Mouse (Mus musculus): ENCODE measurements around the gene Cers3. TPM values are rescaled to one million over a fixed set of nuclear protein-coding genes. Genes with fewer than 3 reads are reported as not detected.

Gene Cers3
- total RNA-seq, 2 experiments from 2014 or later: 0.30 to 0.49 TPM

GRCm38 (mm10) chr7:66779411-66779810 is 36.1 kb downstream of the Cers3 start:
- peak in 1 of 2 experiments; percentile 14 for DNase-seq (ENCODE audit: extremely low spot score in 1 of 2, low spot score in 1 of 2)

- DNase-seq (ENCODE audit: extremely low spot score in 1 of 2, low spot score in 1 of 2): no peak
Observed at GRCm38 (mm10) chr7:66779944-66780942, 36.9 kb downstream of the Cers3 start.

GRCm38 (mm10) chr7:66786476-66786875 is 43.2 kb downstream of the Cers3 start:
- DNase-seq (ENCODE audit: extremely low spot score in 1 of 2, low spot score in 1 of 2): no peak

GRCm38 (mm10) chr7:66787816-66788215 is 44.5 kb downstream of the Cers3 start:
- DNase-seq (ENCODE audit: extremely low spot score in 1 of 2, low spot score in 1 of 2): no peak

GRCm38 (mm10) chr7:66789860-66790748 is 46.8 kb downstream of the Cers3 start:
- no peak for DNase-seq (ENCODE audit: extremely low spot score in 1 of 2, low spot score in 1 of 2)

- no peak for DNase-seq (ENCODE audit: extremely low spot score in 1 of 2, low spot score in 1 of 2)
Observed at GRCm38 (mm10) chr7:66791022-66791421, 47.7 kb downstream of the Cers3 start.

GRCm38 (mm10) chr7:66796909-66797308 is 53.6 kb downstream of the Cers3 start:
- DNase-seq (ENCODE audit: extremely low spot score in 1 of 2, low spot score in 1 of 2): no peak

GRCm38 (mm10) chr7:66797345-66797744 is 54.0 kb downstream of the Cers3 start:
- no peak for DNase-seq (ENCODE audit: extremely low spot score in 1 of 2, low spot score in 1 of 2)

- DNase-seq (ENCODE audit: extremely low spot score in 1 of 2, low spot score in 1 of 2): no peak
Observed at GRCm38 (mm10) chr7:66798826-66799225, 55.5 kb downstream of the Cers3 start.

- DNase-seq (ENCODE audit: extremely low spot score in 1 of 2, low spot score in 1 of 2): no peak
Observed at GRCm38 (mm10) chr7:66800784-66801183, 57.5 kb downstream of the Cers3 start.

GRCm38 (mm10) chr7:66801785-66802184 is 58.5 kb downstream of the Cers3 start:
- DNase-seq (ENCODE audit: extremely low spot score in 1 of 2, low spot score in 1 of 2): no peak

- DNase-seq (ENCODE audit: extremely low spot score in 1 of 2, low spot score in 1 of 2): no peak
Observed at GRCm38 (mm10) chr7:66803798-66804197, 60.5 kb downstream of the Cers3 start.

GRCm38 (mm10) chr7:66806801-66807200 is 63.5 kb downstream of the Cers3 start:
- no peak for DNase-seq (ENCODE audit: extremely low spot score in 1 of 2, low spot score in 1 of 2)

- DNase-seq (ENCODE audit: extremely low spot score in 1 of 2, low spot score in 1 of 2): no peak
Observed at GRCm38 (mm10) chr7:66810436-66810835, 67.1 kb downstream of the Cers3 start.

- DNase-seq (ENCODE audit: extremely low spot score in 1 of 2, low spot score in 1 of 2): no peak
Observed at GRCm38 (mm10) chr7:66811294-66811693, 68.0 kb downstream of the Cers3 start.

GRCm38 (mm10) chr7:66812289-66812688 is 69.0 kb downstream of the Cers3 start:
- no peak for DNase-seq (ENCODE audit: extremely low spot score in 1 of 2, low spot score in 1 of 2)

GRCm38 (mm10) chr7:66812737-66813136 is 69.4 kb downstream of the Cers3 start:
- no peak for DNase-seq (ENCODE audit: extremely low spot score in 1 of 2, low spot score in 1 of 2)

- DNase-seq (ENCODE audit: extremely low spot score in 1 of 2, low spot score in 1 of 2): no peak
Observed at GRCm38 (mm10) chr7:66813172-66813571, 69.9 kb downstream of the Cers3 start.

- DNase-seq (ENCODE audit: extremely low spot score in 1 of 2, low spot score in 1 of 2): no peak
Observed at GRCm38 (mm10) chr7:66815526-66815925, 72.2 kb downstream of the Cers3 start.

- peak; percentile 18 to 63 for DNase-seq (ENCODE audit: extremely low spot score in 1 of 2, low spot score in 1 of 2)
Observed at GRCm38 (mm10) chr7:66820034-66820433, 76.7 kb downstream of the Cers3 start.

- DNase-seq (ENCODE audit: extremely low spot score in 1 of 2, low spot score in 1 of 2): no peak
Observed at GRCm38 (mm10) chr7:66830803-66831202, 87.5 kb downstream of the Cers3 start.
